Mouse (Mus musculus): Measurements from ENCODE around the gene Fbxl13. TPM values are rescaled to one million over a fixed set of nuclear protein-coding genes. Genes with fewer than 3 reads are reported as not detected.

The Fbxl13 gene
- polyA plus RNA-seq, 1 experiment from 2014 or later = 0.07 TPM

- Histone ChIP-seq H3K4me2 (replicated peaks; ENCODE audit: low read depth) (no peak overlapping the region), H3K36me3 (ENCODE audit: control insufficient read depth, insufficient read depth) (peaks cover 7% of the 10 kb centered on the region; the same call in 1 of the 2 replicates), H3K27me3 (replicated peaks; ENCODE audit: control insufficient read depth, insufficient read depth, low read length) (no peaks in the 10 kb centered on the region), H3K9ac (ENCODE audit: low read depth, low read length) (no peak overlapping the region), H3K27ac (ENCODE audit: low read depth, low read length) (no peak overlapping the region), H3K9me3 (ENCODE audit: control insufficient read depth) (no peaks in the 10 kb centered on the region), H3K4me3 (ENCODE audit: low read depth, low read length) (no peak overlapping the region), H3K4me1 (replicated peaks; ENCODE audit: control insufficient read depth, insufficient read depth, low read length) (no peaks in the 10 kb centered on the region)
- no peak for TF ChIP-seq CTCF (IDR thresholded peaks at IDR 0.05; ENCODE audit: low read depth)
- 52% methylated on average over 11 of the region's 11 CpGs for WGBS
- ATAC-seq = no peak
These were observed 162.8 kb downstream of the Fbxl13 start for GRCm38 (mm10) chr5:21482446-21483222.

- Histone ChIP-seq H3K4me2 (replicated peaks; ENCODE audit: low read depth) (no peak overlapping the region), H3K9me3 (ENCODE audit: control insufficient read depth) (no peaks in the 10 kb centered on the region), H3K4me1 (replicated peaks; ENCODE audit: control insufficient read depth, insufficient read depth, low read length) (no peaks in the 10 kb centered on the region), H3K27ac (ENCODE audit: low read depth, low read length) (no peak overlapping the region), H3K9ac (ENCODE audit: low read depth, low read length) (no peak overlapping the region), H3K4me3 (ENCODE audit: low read depth, low read length) (no peak overlapping the region), H3K36me3 (ENCODE audit: control insufficient read depth, insufficient read depth) (peaks cover 7% of the 10 kb centered on the region; the same call in 1 of the 2 replicates), H3K27me3 (replicated peaks; ENCODE audit: control insufficient read depth, insufficient read depth, low read length) (no peaks in the 10 kb centered on the region)
- no peak for TF ChIP-seq CTCF (IDR thresholded peaks at IDR 0.05; ENCODE audit: low read depth)
- 91% methylated on average over 6 of the region's 6 CpGs for WGBS
- ATAC-seq = no peak
These were observed 163.9 kb downstream of the Fbxl13 start for GRCm38 (mm10) chr5:21481521-21481920.

GRCm38 (mm10) chr5:21479746-21480145 lies 165.7 kb downstream of the Fbxl13 start:
- H3K4me2 ChIP-seq (replicated peaks; ENCODE audit: low read depth) = no peak overlapping the region
- no peak overlapping the region for H3K9ac ChIP-seq (ENCODE audit: low read depth, low read length)
- peaks cover 7% of the 10 kb centered on the region; the same call in 1 of the 2 replicates for H3K36me3 ChIP-seq (ENCODE audit: control insufficient read depth, insufficient read depth)
- H3K4me1 ChIP-seq (replicated peaks; ENCODE audit: control insufficient read depth, insufficient read depth, low read length) = no peaks in the 10 kb centered on the region
- no peak for TF ChIP-seq CTCF (IDR thresholded peaks at IDR 0.05; ENCODE audit: low read depth)
- no peaks in the 10 kb centered on the region for H3K27me3 ChIP-seq (replicated peaks; ENCODE audit: control insufficient read depth, insufficient read depth, low read length)
- H3K27ac ChIP-seq (ENCODE audit: low read depth, low read length) = no peak overlapping the region
- no peak overlapping the region for H3K4me3 ChIP-seq (ENCODE audit: low read depth, low read length)
- no peaks in the 10 kb centered on the region for H3K9me3 ChIP-seq (ENCODE audit: control insufficient read depth)
- WGBS = 92% methylated on average over 5 of the region's 5 CpGs
- no peak for ATAC-seq

GRCm38 (mm10) chr5:21478428-21478827 lies 167.0 kb downstream of the Fbxl13 start:
- H3K4me3 ChIP-seq (ENCODE audit: low read depth, low read length) = no peak overlapping the region
- no peak overlapping the region for H3K9ac ChIP-seq (ENCODE audit: low read depth, low read length)
- H3K27me3 ChIP-seq (replicated peaks; ENCODE audit: control insufficient read depth, insufficient read depth, low read length) = no peaks in the 10 kb centered on the region
- no peak overlapping the region for H3K27ac ChIP-seq (ENCODE audit: low read depth, low read length)
- no peaks in the 10 kb centered on the region for H3K9me3 ChIP-seq (ENCODE audit: control insufficient read depth)
- H3K4me2 ChIP-seq (replicated peaks; ENCODE audit: low read depth) = no peak overlapping the region
- no peak for ATAC-seq
- no peaks in the 10 kb centered on the region for H3K4me1 ChIP-seq (replicated peaks; ENCODE audit: control insufficient read depth, insufficient read depth, low read length)
- 98% methylated on average over 5 of the region's 5 CpGs for WGBS
- peaks cover 7% of the 10 kb centered on the region; the same call in 1 of the 2 replicates for H3K36me3 ChIP-seq (ENCODE audit: control insufficient read depth, insufficient read depth)
- no peak for TF ChIP-seq CTCF (IDR thresholded peaks at IDR 0.05; ENCODE audit: low read depth)

- no peak overlapping the region for H3K27ac ChIP-seq (ENCODE audit: low read depth, low read length)
- ATAC-seq = no peak
These were observed 177.3 kb downstream of the Fbxl13 start for GRCm38 (mm10) chr5:21468100-21468499.

GRCm38 (mm10) chr5:21467387-21467786 lies 178.0 kb downstream of the Fbxl13 start:
- no peak for ATAC-seq

More at GRCm38 (mm10) chr5:21468100-21468499, 177.3 kb downstream of the Fbxl13 start:
- Histone ChIP-seq H3K9ac (ENCODE audit: low read depth, low read length) (no peak overlapping the region), H3K4me3 (ENCODE audit: low read depth, low read length) (no peak overlapping the region), H3K27me3 (replicated peaks; ENCODE audit: control insufficient read depth, insufficient read depth, low read length) (no peaks in the 10 kb centered on the region), H3K4me2 (replicated peaks; ENCODE audit: low read depth) (no peak overlapping the region), H3K4me1 (replicated peaks; ENCODE audit: control insufficient read depth, insufficient read depth, low read length) (no peaks in the 10 kb centered on the region), H3K9me3 (ENCODE audit: control insufficient read depth) (no peaks in the 10 kb centered on the region), H3K36me3 (ENCODE audit: control insufficient read depth, insufficient read depth) (no peaks in the 10 kb centered on the region; the same call in 1 of the 2 replicates)
- WGBS = 89% methylated on average over 12 of the region's 12 CpGs
- TF ChIP-seq CTCF (IDR thresholded peaks at IDR 0.05; ENCODE audit: low read depth) = no peak

More at GRCm38 (mm10) chr5:21467387-21467786, 178.0 kb downstream of the Fbxl13 start:
- 78% methylated on average over 7 of the region's 7 CpGs for whole genome bisulfite sequencing
- Histone ChIP-seq H3K27me3 (replicated peaks; ENCODE audit: control insufficient read depth, insufficient read depth, low read length) (no peaks in the 10 kb centered on the region), H3K27ac (ENCODE audit: low read depth, low read length) (no peak overlapping the region), H3K9me3 (ENCODE audit: control insufficient read depth) (no peaks in the 10 kb centered on the region), H3K9ac (ENCODE audit: low read depth, low read length) (no peak overlapping the region), H3K36me3 (ENCODE audit: control insufficient read depth, insufficient read depth) (no peaks in the 10 kb centered on the region; the same call in 1 of the 2 replicates), H3K4me1 (replicated peaks; ENCODE audit: control insufficient read depth, insufficient read depth, low read length) (no peaks in the 10 kb centered on the region), H3K4me3 (ENCODE audit: low read depth, low read length) (no peak overlapping the region), H3K4me2 (replicated peaks; ENCODE audit: low read depth) (no peak overlapping the region)
- no peak for TF ChIP-seq CTCF (IDR thresholded peaks at IDR 0.05; ENCODE audit: low read depth)
